Mouse (Mus musculus) frontal cortex, postnatal 14 days (tissue): ENCODE measurements around the gene Gm11492.

Source experiments
- DNase-seq, 2 experiments: peaks; one replicate each; pipeline ENCODE4 v3.0.0; 2022; ENCODE audit warnings: low spot score in 2 of 2

The Gm11492 gene

GRCm38 (mm10) chr11:87566501-87566900 is at the start of gene Gm11492:
Gene Gm11492, plus strand, starts transcription at chr11:87566653.
- no peak for DNase-seq

- DNase-seq = no peak
Observed at GRCm38 (mm10) chr11:87519260-87519659, 47.2 kb upstream of the Gm11492 start.

- no peak for DNase-seq
Observed at GRCm38 (mm10) chr11:87523466-87523865, 43.0 kb upstream of the Gm11492 start.

- no peak for DNase-seq
Observed at GRCm38 (mm10) chr11:87523967-87524366, 42.5 kb upstream of the Gm11492 start.

- no peak for DNase-seq
Observed at GRCm38 (mm10) chr11:87524780-87525179, 41.7 kb upstream of the Gm11492 start.

- no peak for DNase-seq
Observed at GRCm38 (mm10) chr11:87527364-87527763, 39.1 kb upstream of the Gm11492 start.

GRCm38 (mm10) chr11:87527990-87528389 is 38.5 kb upstream of the Gm11492 start:
- no peak for DNase-seq

- no peak for DNase-seq
Observed at GRCm38 (mm10) chr11:87531695-87532094, 34.8 kb upstream of the Gm11492 start.

- no peak for DNase-seq
Observed at GRCm38 (mm10) chr11:87542285-87542684, 24.2 kb upstream of the Gm11492 start.

- DNase-seq = no peak
Observed at GRCm38 (mm10) chr11:87542906-87543305, 23.5 kb upstream of the Gm11492 start.

- no peak for DNase-seq
Observed at GRCm38 (mm10) chr11:87553342-87553741, 13.1 kb upstream of the Gm11492 start.

- no peak for DNase-seq
Observed at GRCm38 (mm10) chr11:87554386-87554785, 12.1 kb upstream of the Gm11492 start.

- no peak for DNase-seq
Observed at GRCm38 (mm10) chr11:87555106-87555703, 11.2 kb upstream of the Gm11492 start.

GRCm38 (mm10) chr11:87561208-87561607 is 5.2 kb upstream of the Gm11492 start:
- no peak for DNase-seq

GRCm38 (mm10) chr11:87568255-87568953 is 2.0 kb downstream of the Gm11492 start, which contains the start of gene Sept4:
Gene Sept4, plus strand, starts transcription at chr11:87568903.
- DNase-seq = no peak

- no peak for DNase-seq
Observed at GRCm38 (mm10) chr11:87570743-87571142, 4.3 kb downstream of the Gm11492 start.

GRCm38 (mm10) chr11:87571361-87571950 is 5.0 kb downstream of the Gm11492 start:
- no peak for DNase-seq

- DNase-seq = no peak
Observed at GRCm38 (mm10) chr11:87573751-87574150, 7.3 kb downstream of the Gm11492 start.

- DNase-seq = no peak
Observed at GRCm38 (mm10) chr11:87574520-87575180, 8.2 kb downstream of the Gm11492 start.

GRCm38 (mm10) chr11:87577601-87578248 is 11.3 kb downstream of the Gm11492 start:
- DNase-seq = no peak

GRCm38 (mm10) chr11:87578249-87578962 is 12.0 kb downstream of the Gm11492 start:
- peak; percentile 39 to 51 for DNase-seq
